Mouse (Mus musculus) bone marrow, adult 2 months (tissue): Measurements from ENCODE around the gene Rrp8.

Source experiments
- CTCF ChIP-seq: fragments of 200-500 bp; IDR thresholded peaks from 2 replicates; pipeline ENCODE4 v1.5.1; 2011; ENCODE audit warnings: low read length, control low read depth; ENCODE audit not compliant: control insufficient read depth, insufficient read depth
- POLR2A ChIP-seq: fragments of 200-500 bp; IDR thresholded peaks from 2 replicates; pipeline ENCODE4 v1.6.1; 2011; ENCODE audit warnings: low read depth, mild to moderate bottlenecking, control low read depth, low read length, borderline replicate concordance; ENCODE audit not compliant: control insufficient read depth

DNA sequence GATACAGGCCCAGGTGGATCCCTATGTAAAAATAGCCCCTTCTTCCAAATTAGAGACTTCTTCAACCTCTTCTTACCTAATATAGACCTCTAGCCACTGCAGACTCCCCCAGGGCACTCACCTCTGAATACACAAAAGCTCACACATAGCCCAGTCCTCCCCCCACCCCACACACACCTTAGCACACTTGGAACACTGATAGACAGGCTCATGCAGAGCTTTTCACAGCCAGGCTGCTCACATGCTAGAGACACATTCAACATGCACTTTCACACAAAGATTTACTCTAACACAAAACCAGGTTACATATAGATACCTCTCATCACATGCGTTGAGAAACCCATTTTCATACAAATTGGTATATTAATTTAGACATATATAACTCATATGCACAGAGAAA lies 40.1 kb upstream of the Rrp8 start:
- TF ChIP-seq CTCF (no peak), POLR2A (no peak)
